Mouse (Mus musculus) heart, embryonic 15.5 days (tissue): ENCODE measurements at regions not wholly inside any gene's neighbourhood (a gene's known extent, or its start where the extent isn't known, plus 50 kb on each side); places are given as distances from the start of the nearest gene placed in this dataset.

ENCODE experiments used
- ATAC-seq: fragments of 200-750 bp; cut with Nextera tagmentation; replicated peaks from 2 replicates; pipeline ENCODE4 v1.8.0; 2017; ENCODE audit warnings: low read depth, moderate TSS enrichment; ENCODE audit not compliant: insufficient number of reproducible peaks, insufficient read depth, low FRiP score
- H3K27ac ChIP-seq: fragments of 300-500 bp; sonication (generic); 2 replicates; pipeline ENCODE4 v1.5.1; 2015; ENCODE audit warnings: mild to moderate bottlenecking, inconsistent platforms
- H3K27me3 ChIP-seq: fragments of 300-500 bp; sonication (generic); 2 replicates; pipeline ENCODE4 v1.6.1; 2015; ENCODE audit warnings: inconsistent platforms
- H3K36me3 ChIP-seq: fragments of 300-500 bp; sonication (generic); 2 replicates; pipeline ENCODE4 v1.6.1; 2015; ENCODE audit warnings: mild to moderate bottlenecking, inconsistent platforms
- H3K4me1 ChIP-seq: fragments of 300-500 bp; sonication (generic); replicated peaks from 2 replicates; pipeline ENCODE4 v1.6.1; 2015; ENCODE audit warnings: inconsistent platforms
- H3K4me2 ChIP-seq: fragments of 300-500 bp; sonication (generic); 2 replicates; pipeline ENCODE4 v1.6.1; 2015; ENCODE audit warnings: inconsistent platforms, mild to moderate bottlenecking, moderate library complexity
- H3K4me3 ChIP-seq: fragments of 300-500 bp; sonication (generic); 2 replicates; pipeline ENCODE4 v1.5.1; 2015; ENCODE audit warnings: mild to moderate bottlenecking, inconsistent platforms
- H3K9ac ChIP-seq: fragments of 300-500 bp; sonication (generic); 2 replicates; pipeline ENCODE4 v1.6.1; 2015; ENCODE audit warnings: mild to moderate bottlenecking, inconsistent platforms
- H3K9me3 ChIP-seq: fragments of 300-500 bp; sonication (generic); replicated peaks from 2 replicates; pipeline ENCODE4 v1.6.1; 2016; ENCODE audit warnings: inconsistent platforms
- WGBS: fragments of 180-500 bp; shearing (Covaris S2); methylation state at CpG from one replicate; pipeline ENCODE4 v1.1.7; 2015; ENCODE audit warnings: mixed read lengths; 5-methylcytosine and 5-hydroxymethylcytosine counted together

DNA sequence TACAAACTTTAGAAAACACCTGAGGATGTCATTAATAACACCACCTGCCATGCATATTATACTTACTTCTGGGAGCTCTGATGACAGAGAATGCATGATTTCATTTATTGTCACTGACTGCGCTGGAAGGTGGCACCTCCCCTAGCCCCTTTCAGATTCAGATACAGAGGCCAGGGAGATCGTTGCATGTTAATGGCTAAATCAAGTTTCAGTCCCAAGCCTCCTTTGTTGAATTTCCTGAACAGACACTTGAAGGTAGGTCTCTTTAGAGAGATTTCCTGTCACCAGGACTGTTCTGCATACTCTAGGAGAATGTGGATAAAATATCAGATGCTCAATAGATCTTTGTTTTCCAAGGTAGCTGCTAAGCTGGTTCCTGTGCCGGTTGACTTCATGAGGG, 143.5 kb upstream of the Podxl start:
- Histone ChIP-seq H3K36me3 (no peaks in the 10 kb centered on the region), H3K4me1 (no peaks in the 10 kb centered on the region), H3K9me3 (no peaks in the 10 kb centered on the region), H3K4me2 (no peak overlapping the region), H3K27me3 (no peaks in the 10 kb centered on the region), H3K9ac (no peak overlapping the region), H3K4me3 (no peak overlapping the region), H3K27ac (no peak overlapping the region)
- no peak for ATAC-seq
- WGBS, result 65% methylated on average over 3 of the region's 3 CpGs

DNA sequence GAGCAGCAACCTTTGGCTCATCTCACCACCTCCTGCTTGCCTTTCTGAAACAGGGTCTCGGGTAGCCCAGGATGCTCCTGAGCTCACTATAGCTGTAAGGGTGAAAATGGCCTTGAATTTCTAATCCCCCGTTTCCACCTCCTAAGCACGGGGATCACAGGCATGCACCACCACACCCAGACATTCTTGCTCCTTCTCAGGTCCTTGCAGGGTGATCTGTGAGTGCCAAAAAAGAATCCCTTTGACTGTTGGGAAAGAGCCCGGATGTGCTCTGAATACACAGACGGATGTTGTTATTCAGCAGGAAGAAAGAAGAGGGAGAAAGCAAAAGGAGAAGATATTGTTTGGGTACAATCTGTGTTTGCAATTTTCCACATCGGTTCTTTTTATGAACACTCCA, 140.4 kb upstream of the Podxl start:
- H3K27me3 ChIP-seq, result no peaks in the 10 kb centered on the region
- no peak overlapping the region for H3K27ac ChIP-seq
- no peak for ATAC-seq
- no peak overlapping the region for H3K9ac ChIP-seq
- H3K4me2 ChIP-seq, result no peak overlapping the region
- H3K9me3 ChIP-seq, result no peaks in the 10 kb centered on the region
- H3K4me3 ChIP-seq, result no peak overlapping the region
- H3K36me3 ChIP-seq, result no peaks in the 10 kb centered on the region
- 68% methylated on average over 6 of the region's 6 CpGs for WGBS
- H3K4me1 ChIP-seq, result no peaks in the 10 kb centered on the region

DNA sequence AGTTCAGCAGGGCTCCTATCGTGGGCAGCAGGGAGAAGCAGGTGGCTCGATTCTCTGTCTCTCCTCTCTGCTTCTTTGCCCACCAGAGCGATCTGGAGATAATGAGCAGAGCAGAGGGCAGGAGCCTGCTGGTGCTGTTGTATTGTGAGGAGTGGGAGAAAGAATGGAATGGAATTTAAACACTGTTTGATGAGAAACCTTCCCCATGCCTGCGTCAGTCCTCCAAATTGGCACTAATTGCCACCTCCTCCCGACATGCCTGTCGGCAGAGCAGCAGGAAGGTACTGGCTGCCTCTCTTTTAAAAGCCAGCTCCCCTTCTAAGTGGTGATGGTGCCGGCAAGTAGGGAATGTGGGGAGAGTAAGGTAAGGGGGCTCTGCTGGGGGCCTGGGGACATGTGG, 139.2 kb upstream of the Podxl start:
- no peak overlapping the region for H3K9ac ChIP-seq

DNA sequence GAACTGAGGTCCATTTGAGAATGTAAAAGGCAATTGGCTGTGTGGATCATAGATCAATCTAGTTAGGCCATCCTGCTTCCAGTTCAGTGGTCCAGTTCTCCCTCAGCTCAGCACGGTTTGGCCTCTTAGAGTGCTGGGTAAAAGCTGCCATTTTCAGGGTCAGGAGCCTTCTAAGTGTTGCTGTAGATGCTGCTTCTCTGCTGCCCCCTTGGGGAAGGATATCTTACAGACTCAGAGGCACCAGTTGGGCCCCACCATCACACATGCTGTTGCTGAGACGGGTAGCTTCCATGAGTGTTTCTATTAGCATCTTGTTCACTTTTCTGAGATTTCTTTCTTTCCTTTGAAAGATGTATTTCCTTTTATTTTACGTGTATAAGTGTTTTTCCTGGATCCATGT, 132.1 kb upstream of the Podxl start:
- Histone ChIP-seq H3K9ac (no peak overlapping the region), H3K27ac (no peak overlapping the region), H3K9me3 (no peaks in the 10 kb centered on the region), H3K4me2 (no peak overlapping the region), H3K27me3 (no peaks in the 10 kb centered on the region), H3K4me3 (no peak overlapping the region), H3K36me3 (no peaks in the 10 kb centered on the region), H3K4me1 (no peaks in the 10 kb centered on the region)
- 43% methylated on average over 3 of the region's 3 CpGs for WGBS
- no peak for ATAC-seq

More for the DNA sequence above, 139.2 kb upstream of the Podxl start:
- 28% methylated on average over 7 of the region's 7 CpGs for WGBS
- no peaks in the 10 kb centered on the region for H3K27me3 ChIP-seq
- no peak overlapping the region for H3K27ac ChIP-seq
- no peaks in the 10 kb centered on the region for H3K9me3 ChIP-seq
- no peak for ATAC-seq
- H3K4me1 ChIP-seq, result no peaks in the 10 kb centered on the region
- no peaks in the 10 kb centered on the region for H3K36me3 ChIP-seq
- H3K4me3 ChIP-seq, result no peak overlapping the region
- no peak overlapping the region for H3K4me2 ChIP-seq

DNA sequence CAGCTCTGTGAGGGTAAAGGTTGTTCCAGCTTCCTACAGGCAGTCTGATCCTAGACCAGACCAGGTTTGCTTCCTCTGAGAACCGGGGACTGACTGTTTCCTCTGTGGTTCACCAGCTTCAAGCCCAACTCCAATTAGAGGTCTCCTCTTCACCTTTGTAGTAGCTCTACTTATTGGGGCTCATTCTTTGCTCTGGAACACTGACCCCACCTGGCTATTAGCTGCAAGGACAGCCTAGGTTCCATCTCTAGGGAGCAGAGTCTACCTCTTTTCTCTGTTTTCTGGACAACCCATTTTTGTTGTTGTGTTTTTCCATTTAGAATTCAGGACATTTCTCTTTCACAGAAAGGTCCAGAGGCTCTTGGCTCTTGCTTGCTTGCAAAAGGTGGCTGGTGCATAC, 129.3 kb upstream of the Podxl start:
- H3K27ac ChIP-seq, result no peak overlapping the region
- H3K4me3 ChIP-seq, result no peak overlapping the region
- WGBS, result 68% methylated on average over 1 of the region's 1 CpGs
- no peaks in the 10 kb centered on the region for H3K9me3 ChIP-seq
- no peaks in the 10 kb centered on the region for H3K27me3 ChIP-seq
- no peak overlapping the region for H3K9ac ChIP-seq
- no peak overlapping the region for H3K4me2 ChIP-seq
- H3K36me3 ChIP-seq, result no peaks in the 10 kb centered on the region
- H3K4me1 ChIP-seq, result no peaks in the 10 kb centered on the region
- no peak for ATAC-seq

DNA sequence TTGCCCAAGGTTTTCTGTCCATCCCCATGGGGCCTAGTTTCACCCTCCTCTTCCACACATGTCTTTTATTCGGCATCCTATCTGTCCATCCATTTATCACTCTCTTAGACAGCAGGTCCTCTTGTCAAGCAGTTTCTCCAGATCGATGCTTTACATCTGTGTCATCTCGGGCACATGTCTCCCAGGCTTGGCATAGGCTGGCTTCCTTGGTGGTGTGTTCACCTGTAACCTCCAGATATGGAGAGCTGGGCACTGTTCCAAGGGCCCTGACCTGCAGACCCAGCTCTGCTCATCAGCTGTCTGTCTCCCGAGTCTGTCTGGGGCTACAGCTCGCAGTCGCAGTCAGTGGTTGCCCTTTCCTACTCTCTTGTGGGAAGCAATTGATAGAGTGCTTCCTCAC, 128.2 kb upstream of the Podxl start:
- 70% methylated on average over 6 of the region's 6 CpGs for WGBS
- H3K9me3 ChIP-seq, result no peaks in the 10 kb centered on the region
- no peak overlapping the region for H3K4me2 ChIP-seq
- no peak overlapping the region for H3K27ac ChIP-seq
- no peak overlapping the region for H3K9ac ChIP-seq
- ATAC-seq, result no peak
- no peaks in the 10 kb centered on the region for H3K27me3 ChIP-seq
- H3K4me3 ChIP-seq, result no peak overlapping the region
- H3K36me3 ChIP-seq, result no peaks in the 10 kb centered on the region
- no peaks in the 10 kb centered on the region for H3K4me1 ChIP-seq

DNA sequence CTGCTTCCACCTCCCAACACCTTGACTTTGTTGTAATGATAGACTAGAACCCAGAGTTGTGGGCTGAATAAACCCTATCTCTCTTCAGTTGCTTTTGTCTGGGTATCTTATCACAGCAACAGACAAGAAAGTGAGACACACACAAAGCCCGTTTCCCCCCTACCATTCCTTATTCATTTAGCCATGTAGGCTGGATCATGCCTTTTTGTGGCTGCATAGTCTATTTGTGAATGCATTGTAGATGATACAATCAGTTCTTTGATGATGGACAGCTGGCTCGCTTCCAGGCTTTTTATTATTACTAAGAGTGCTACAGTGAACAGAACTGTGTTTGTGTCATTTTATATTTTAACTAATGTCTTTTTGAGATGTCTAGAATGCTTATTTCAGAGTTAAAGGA, 116.3 kb upstream of the Podxl start:
- no peaks in the 10 kb centered on the region for H3K36me3 ChIP-seq
- no peak overlapping the region for H3K27ac ChIP-seq
- no peaks in the 10 kb centered on the region for H3K9me3 ChIP-seq
- no peak overlapping the region for H3K9ac ChIP-seq
- no peak overlapping the region for H3K4me3 ChIP-seq
- ATAC-seq, result no peak
- no peak overlapping the region for H3K4me2 ChIP-seq
- 53% methylated on average over 2 of the region's 2 CpGs for WGBS
- no peaks in the 10 kb centered on the region for H3K4me1 ChIP-seq
- no peaks in the 10 kb centered on the region for H3K27me3 ChIP-seq

DNA sequence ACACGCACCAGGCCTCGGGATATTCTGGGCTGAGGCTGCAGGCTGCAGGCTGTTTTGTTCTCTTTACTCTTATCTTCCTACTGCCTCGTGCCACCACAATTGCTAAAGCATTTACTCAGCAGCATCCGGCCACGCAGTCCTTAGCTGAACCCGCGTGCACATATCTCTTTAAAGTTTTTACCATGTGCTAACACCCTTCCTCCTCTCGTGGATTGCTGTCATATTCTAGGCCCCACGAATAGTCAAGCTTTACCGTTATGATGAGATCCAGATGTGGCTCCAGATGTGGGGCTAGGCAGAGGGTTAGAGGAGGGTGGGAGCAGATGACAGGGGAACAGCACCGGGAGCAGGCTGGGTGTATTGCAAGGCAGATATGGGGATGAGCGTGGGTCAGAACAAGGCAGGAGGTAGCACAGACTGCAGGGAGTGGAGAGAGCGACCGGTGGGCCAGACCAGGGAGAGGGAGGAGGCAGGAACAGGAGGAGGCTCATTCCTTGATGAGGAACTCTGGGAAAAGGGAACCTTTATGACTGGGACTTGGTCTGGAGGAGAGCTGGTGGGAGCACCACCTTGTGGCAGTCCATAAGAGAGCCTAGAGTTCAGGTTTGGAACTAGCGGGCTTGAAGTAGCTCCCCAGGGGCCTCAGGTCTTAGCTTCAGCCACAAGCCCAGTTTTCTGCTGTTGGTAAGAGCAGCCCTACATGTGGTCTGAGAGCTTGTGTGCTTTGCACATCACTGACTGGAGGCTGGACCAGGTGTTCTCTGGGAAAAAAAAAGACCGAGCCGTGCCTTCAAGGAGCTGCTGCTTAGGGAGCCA, 102.1 kb upstream of the Podxl start:
- Histone ChIP-seq H3K4me2 (no peak overlapping the region), H3K4me3 (no peak overlapping the region), H3K4me1 (no peaks in the 10 kb centered on the region; the same call in 1 of the 2 replicates), H3K9me3 (no peaks in the 10 kb centered on the region), H3K9ac (no peak overlapping the region), H3K27ac (no peak overlapping the region), H3K36me3 (no peaks in the 10 kb centered on the region), H3K27me3 (peaks cover 3% of the 10 kb centered on the region)
- no peak for ATAC-seq
- WGBS, result 42% methylated on average over 17 of the region's 17 CpGs

DNA sequence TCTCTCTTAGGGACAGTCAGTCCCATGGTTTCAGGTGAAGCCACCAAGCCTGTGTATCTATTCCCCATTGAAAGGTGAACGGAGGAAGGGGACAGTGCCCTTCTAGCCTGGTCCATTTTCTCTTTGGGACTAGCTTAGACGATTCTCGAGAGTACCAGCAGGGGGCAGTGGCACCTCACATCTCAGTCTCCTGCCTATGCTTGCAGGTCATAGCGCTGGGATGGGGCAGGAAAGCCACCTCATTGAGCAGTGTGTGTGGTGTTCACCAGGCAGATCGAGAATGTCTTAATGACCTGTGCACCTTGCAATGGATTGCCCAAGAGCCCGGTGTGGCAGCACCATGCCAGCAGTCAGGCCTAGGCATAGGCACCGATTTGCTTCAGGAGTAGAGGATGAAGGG, 100.7 kb upstream of the Podxl start:
- Histone ChIP-seq H3K36me3 (no peaks in the 10 kb centered on the region), H3K4me3 (no peak overlapping the region), H3K4me2 (no peak overlapping the region), H3K27ac (no peak overlapping the region), H3K4me1 (no peaks in the 10 kb centered on the region; the same call in 1 of the 2 replicates), H3K9me3 (no peaks in the 10 kb centered on the region), H3K27me3 (peaks cover 11% of the 10 kb centered on the region), H3K9ac (no peak overlapping the region)
- 21% methylated on average over 7 of the region's 7 CpGs for WGBS
- no peak for ATAC-seq

DNA sequence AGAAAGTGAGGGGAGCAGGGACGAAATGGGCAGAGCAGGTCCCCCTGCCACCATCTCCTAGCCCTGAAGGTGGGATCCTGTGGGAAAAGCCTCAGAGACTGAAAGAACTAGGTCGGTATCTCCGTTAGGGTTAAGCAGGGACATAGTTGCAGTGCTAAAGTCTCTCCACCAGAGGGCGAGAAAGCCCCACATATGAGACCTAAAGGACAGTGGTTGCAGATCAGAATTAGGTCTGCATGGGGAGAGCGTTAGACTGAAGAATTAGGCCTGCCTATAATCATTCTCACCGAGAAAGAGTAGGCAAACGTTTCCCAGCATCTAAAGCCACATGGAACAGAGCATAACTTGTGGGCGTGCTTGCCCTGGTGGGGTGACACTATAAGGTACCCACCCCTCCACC, 97.0 kb upstream of the Podxl start:
- Histone ChIP-seq H3K36me3 (no peaks in the 10 kb centered on the region), H3K27ac (no peak overlapping the region), H3K4me2 (no peak overlapping the region), H3K27me3 (peaks cover 11% of the 10 kb centered on the region), H3K9me3 (no peaks in the 10 kb centered on the region), H3K4me1 (no peaks in the 10 kb centered on the region; the same call in 1 of the 2 replicates), H3K9ac (no peak overlapping the region), H3K4me3 (no peak overlapping the region)
- 0 out of 2 replicates have a peak, but pooled peaks have one; percentile 45 for ATAC-seq
- WGBS, result 7% methylated on average over 8 of the region's 8 CpGs

DNA sequence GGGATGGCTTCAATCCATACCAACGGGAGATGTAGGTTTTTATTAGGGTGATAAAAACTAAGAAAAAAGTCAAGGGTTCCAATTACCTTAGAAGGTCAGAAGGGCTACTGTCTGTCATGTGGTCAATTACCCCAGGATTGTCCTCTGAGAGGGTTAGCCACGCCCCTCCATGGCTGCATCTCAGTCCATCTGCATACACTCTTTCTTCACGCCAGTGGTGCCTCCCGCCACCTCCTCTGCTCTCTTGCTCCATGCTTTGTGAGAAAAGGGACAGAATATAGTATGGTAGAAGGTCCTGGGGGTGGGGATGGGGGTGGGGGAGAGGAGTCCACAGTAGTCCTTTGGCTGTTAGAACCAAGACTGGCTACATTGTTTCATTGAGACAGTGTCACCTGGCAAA, 96.1 kb upstream of the Podxl start:
- Histone ChIP-seq H3K4me2 (no peak overlapping the region), H3K9ac (no peak overlapping the region), H3K36me3 (no peaks in the 10 kb centered on the region), H3K27ac (no peak overlapping the region), H3K9me3 (no peaks in the 10 kb centered on the region), H3K27me3 (peaks cover 11% of the 10 kb centered on the region), H3K4me3 (no peak overlapping the region), H3K4me1 (no peaks in the 10 kb centered on the region)
- 54% methylated on average over 4 of the region's 4 CpGs for WGBS
- ATAC-seq, result no peak

DNA sequence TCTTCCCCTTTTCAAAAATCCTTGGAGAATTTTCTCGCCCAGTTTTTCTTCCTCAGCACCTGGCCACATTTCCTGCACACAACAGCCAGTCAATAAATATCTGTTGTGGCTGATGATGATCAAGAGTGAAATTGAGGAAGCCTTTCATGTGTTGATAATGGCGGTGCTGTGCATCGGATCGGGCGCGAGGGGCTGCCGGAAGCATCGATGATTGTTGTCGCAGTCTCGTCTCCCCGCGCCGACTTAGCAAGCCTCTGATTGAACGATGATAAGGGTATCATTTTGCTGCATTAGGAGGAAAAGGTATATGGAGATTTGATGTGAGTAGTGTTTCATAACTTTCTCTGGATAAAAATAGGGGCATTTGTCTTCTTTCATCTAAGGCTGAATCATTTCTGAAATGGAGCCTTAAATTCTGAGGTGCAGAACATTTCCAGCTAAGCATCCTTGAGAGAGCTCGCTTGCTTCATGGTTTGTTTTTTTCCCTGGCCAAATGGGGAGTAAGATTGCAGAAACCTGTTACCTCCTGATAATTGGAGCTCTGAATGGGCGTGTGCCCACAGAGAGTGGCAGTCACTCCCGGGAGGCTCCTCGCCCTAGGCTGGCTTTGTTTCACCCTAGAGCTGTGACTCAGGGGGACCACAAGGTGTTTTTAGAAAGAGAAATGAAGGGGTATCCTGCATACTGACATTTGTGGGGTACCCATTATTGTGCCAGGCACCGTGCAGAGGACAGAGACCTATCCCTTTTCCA, 94.8 kb upstream of the Podxl start:
- no peak overlapping the region for H3K27ac ChIP-seq
- H3K9ac ChIP-seq, result no peak overlapping the region
- no peaks in the 10 kb centered on the region for H3K4me1 ChIP-seq
- peaks cover 11% of the 10 kb centered on the region for H3K27me3 ChIP-seq
- WGBS, result 76% methylated on average over 19 of the region's 19 CpGs
- H3K36me3 ChIP-seq, result no peaks in the 10 kb centered on the region
- no peaks in the 10 kb centered on the region for H3K9me3 ChIP-seq
- H3K4me3 ChIP-seq, result no peak overlapping the region
- no peak for ATAC-seq
- no peak overlapping the region for H3K4me2 ChIP-seq
